Mouse (Mus musculus) hematopoietic stem cell, adult 5-6 weeks (primary cell): ENCODE results near the gene Dusp1. TPM values are rescaled to one million over a fixed set of nuclear protein-coding genes. Genes with fewer than 3 reads are reported as not detected.

ENCODE experiments used
- ATAC-seq, 2 experiments: fragments of 125-278 bp in 1 of 2; replicated peaks in 1 of 2; 2 replicates each; pipeline ENCODE4 v1.8.0; 2016 to 2017; ENCODE audit warnings: inconsistent platforms in 2 of 2, mild to moderate bottlenecking in 2 of 2, moderate number of reproducible peaks in 2 of 2, low read depth in 1 of 2, moderate TSS enrichment in 1 of 2; ENCODE audit not compliant: low FRiP score in 2 of 2, poor library complexity in 2 of 2, severe bottlenecking in 2 of 2, insufficient read depth in 1 of 2, low TSS enrichment in 1 of 2
- total RNA-seq: library from RNA; stranded (forward); fragments of 172-1452, 232-1000 nt; gene quantifications from 2 replicates; pipeline ENCODE4 v1.2.3, GENCODE M21; 2017

The Dusp1 gene
- total RNA-seq, 1 experiment from 2014 or later = 247 TPM

DNA sequence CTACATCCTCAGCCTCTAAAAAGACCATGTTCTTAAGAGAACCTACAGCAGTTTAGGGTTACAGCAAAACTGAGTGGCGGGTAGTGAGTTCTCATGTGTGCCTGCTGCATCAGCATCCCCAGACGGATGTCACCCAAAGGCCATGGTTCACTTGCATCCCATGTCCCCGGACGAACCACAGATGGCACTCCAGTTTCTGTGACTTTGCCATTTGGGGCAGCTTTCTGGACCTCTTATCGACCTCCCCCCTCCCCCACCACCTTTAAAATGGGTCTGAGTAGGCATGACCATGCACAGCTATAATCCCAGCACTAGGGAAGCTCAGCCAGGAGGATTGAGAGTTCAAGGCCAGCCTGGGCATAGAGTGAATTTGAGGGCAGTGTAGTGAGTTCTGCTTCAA, 31.3 kb upstream of the Dusp1 start:
- ATAC-seq = no peak

DNA sequence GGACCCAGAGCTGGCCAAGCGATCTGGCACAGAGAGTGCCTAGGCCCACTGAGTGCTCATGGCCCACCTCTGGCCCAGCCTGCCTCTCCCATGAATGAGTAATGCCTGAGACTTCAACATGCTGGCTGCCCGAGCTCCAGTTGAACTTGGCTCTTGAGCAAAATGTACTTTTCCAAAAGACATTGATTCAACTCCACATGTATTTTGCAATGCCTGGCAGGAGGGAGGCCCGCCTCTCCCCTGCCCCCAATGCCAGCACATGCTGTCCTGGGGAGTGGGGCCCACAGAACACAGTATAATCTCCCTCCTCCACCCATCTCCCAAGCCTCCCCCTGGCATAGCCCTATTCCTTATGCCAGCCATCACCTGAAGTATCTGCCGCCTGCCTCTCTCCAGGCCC, 30.6 kb upstream of the Dusp1 start:
- ATAC-seq = no peak

DNA sequence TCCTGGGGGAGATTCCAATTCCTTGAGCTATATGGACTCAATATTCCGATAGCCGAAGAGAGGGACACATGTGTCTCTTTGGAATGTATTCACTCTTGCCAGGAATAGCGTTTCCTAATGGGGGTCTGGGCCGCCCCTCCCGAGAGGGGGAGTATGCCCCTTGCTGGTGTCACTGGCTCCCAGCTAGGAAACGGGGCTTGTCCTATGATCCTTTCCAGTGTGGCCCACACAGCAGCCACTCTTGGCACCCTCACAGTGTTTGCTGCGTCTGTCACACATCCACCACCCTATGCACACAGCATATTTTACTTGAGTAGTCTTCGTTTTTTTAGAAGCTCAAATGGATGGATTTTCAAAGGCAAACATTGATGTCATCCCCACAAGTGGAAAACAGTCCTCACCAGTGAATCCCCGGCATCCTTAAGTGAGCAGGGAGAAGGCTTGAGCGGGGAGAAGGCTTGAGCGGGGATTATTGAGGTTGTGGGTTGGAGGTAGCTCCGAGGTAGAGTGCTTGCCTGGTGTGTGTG, 26.1 kb upstream of the Dusp1 start:
- no peak for ATAC-seq

DNA sequence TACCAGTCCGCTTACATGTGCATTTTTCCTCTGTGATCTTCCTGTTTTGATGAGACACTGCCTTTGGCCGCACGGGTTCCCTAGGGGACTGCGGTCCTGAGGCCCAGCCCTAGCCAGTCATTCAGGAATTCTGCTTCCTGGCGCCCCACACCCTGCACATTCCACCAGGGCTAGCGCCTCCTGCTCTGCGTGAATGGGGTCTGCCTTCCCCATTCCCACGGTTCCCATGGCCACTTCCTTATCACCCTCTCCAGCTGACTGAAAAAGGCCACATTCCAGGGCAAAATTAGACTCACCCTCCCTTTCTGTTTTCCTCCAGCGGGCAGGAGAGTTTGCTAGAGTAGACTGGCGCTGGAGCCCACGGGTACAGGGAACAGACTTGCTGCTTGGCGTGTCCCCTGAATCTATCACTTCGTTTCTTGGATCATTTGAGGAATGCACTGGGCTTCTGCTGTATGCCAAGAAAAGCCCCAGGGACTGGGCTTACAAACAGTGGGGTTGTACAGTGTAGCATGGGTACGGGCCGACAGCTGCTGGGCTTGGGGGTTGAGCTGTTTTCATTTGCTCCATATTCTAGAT, 22.7 kb upstream of the Dusp1 start:
- no peak for ATAC-seq

DNA sequence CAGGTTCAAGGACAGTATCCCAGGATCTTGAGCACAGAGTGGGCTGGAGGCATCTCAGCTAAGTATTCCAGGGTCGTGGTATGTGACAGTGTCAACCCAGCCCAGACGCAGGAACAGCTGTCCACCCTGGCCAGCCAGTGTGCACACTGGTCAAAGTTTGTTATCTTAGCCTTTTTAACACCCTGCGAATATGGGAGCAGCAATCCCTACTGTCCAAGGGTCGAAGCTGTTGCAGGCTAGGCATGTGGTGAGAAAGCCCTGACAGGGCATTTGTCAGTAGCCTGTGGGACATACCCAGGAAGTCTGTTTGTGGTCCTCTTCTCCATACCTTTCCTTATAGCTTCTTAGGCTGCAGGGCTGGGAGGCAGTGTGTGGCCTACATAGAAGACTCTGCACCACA, 22.1 kb upstream of the Dusp1 start:
- no peak for ATAC-seq

DNA sequence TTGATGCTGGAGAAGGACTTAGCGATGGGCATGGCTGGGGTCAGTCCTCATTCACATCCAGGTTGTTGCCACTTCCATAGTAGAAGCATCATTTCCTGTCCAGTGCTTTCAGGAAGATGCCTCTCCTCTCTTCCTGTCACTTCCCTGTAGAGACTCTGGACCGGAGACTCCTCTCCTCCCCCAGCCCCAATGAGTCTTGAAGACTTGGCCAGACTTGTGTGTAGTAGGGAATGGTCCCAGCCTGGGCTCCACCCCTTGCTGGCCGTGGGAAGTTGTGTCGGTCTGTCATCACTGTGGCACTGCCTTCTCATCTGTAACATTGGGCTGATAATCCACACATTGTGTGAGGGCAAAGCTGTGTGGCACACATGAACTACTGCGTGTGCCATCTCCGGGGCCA, 21.7 kb upstream of the Dusp1 start:
- ATAC-seq = no peak

DNA sequence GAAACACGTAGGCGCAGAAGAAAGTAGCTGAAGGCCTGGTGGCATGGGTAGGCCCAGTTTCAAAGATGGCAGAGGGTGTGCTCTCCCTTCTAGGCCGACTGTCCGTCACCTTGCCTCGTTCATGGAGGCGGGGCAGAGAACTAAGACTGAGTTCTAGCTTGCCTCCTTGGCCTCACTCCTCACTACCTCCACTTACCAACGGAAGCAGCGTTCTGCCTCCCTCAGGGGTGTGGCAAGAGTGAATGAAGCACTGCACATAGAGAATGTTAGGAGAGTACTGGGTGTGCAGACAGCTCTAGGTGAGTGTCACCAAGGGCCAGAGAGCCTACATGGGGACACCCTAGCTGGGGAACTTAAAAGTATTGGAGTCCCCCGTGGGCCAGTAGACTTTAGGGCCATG, 21.1 kb upstream of the Dusp1 start:
- no peak for ATAC-seq

DNA sequence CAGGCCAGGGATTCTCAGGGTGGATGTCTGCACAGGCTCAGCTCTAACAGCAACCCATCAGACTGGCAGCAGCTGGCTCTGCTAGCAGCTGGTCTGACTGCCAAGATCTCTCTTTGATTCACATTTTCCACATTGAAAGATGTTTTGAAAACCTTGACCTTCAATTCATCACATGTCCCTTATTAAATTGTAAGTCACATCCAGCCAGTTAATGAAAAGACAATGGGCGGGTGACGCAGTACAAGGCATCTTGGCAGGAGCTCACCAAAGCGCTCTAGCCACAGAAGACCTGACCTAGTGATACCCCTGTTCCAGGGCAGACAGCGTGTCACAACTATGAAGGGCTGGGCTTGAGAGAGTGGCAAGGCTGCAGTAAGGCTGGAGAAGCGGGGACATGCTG, 20.4 kb upstream of the Dusp1 start:
- ATAC-seq = no peak

DNA sequence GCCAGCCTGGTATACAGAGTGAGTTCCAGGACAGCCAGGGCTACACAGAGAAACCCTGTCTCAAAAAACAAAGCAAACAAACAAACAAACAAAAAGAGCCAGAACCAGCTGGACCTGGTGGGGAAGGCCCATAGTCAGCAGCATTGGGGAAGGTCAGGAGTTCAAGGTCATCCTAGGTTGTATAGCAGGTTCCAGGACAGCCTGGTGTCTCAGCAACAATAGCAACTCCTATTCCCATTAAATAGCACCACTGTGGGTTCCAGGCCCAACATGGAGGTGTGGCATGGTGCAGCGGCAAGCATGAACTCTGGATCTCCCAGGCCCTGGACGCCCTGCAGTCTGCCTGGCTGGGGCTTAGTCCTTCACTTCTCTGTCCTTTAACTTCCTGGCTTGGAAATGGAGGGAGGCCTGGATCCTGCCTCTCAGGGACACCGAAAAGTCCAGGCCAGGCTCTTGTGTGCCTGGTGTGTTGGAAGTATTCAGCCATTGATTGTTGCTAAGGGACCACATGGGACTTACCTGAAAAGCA, 19.0 kb upstream of the Dusp1 start:
- no peak for ATAC-seq

DNA sequence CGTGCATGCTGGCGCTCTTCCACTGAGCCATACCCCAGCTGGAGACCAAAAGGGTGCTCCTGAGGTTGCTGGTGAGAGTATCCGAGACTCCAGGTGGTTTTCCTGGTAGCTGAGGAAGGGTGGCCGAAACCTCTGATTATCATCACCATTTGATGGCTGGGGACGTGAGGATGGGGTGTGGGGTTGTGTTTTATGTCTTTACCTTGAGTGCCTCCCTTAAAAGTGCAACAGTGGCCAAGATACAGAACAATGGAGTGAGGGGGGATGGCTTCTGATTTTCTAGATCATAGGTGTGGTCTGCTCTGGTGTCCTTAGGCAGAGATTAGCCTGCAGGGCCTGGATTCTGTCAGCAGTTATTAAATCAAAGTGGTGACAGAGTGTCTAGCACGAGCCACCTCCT, 17.5 kb upstream of the Dusp1 start:
- ATAC-seq = no peak

DNA sequence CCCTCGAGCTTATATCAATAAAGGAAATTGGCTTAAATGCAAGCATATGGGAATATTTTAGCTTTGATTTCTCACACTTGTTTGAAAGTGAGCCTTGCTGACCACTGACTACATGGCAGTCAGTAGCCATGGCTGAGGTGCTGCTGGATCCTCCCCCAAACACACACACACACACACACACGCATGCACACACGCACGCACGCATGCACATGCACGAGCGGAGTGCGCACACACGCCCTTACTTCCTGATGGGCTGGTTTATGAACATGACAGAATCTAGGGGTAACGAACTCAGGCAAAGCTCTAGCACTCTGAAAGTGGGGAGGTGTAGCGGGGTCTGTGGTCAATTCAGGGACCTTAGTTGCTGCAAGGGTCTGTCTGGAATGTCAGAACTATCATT, 16.8 kb upstream of the Dusp1 start:
- no peak for ATAC-seq

DNA sequence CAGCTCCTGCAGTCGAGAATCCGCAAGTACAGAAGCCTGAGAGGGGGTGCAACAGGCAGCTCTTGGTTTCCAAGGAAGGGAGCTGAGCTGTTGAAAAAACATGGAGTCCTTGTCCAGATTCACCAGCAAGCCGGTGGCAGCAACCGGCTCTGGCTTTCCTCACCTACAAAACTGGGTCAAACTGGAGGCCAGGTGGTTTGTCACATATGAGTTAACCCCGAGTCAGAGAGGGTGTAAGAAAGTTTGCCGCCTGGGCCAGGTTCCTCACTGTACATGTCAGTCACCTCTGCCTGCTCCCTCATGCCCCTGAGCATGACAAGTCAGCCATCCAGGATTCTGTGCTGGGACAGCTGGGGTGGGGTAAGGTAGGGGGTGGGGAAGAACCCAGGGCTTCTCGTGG, 16.2 kb upstream of the Dusp1 start:
- no peak for ATAC-seq

DNA sequence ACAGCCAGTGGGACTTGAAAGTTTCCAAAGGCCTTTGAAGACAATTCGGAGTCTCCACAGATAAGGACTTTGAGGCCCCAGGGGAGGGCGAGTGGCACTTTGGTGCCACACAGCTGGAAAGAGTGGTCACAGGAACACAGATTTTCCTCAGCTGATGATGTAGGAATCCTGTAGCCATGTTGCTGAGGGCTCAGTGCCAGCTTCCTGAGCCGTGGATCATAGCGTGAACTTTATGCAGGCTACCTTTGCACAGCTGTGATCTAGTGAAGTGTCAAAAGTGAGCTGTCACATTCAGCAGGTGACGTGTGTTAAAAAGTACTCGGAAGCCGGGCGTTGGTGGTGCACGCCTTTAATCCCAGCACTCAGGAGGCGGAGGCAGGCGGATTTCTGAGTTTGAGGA, 15.4 kb upstream of the Dusp1 start:
- no peak for ATAC-seq

DNA sequence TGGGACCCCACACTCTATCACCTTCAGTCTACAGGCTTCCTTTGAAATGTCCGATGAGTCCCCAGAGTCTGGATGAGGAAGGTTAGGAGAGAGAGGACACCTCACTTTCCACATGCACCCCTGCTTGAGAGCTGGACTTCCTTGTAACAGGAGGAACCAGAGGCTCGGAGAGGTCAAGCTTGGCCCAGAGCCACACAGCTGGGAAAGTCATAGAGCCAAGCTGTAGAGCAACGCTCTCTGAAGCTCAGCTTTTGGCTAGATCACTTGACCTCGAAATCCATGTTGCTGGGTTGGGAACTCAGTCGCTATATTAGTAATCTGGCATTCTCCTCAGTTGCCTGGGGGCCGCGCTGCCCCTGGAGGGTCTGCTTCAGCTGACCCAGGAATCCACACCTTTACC, 14.9 kb upstream of the Dusp1 start:
- ATAC-seq = no peak

DNA sequence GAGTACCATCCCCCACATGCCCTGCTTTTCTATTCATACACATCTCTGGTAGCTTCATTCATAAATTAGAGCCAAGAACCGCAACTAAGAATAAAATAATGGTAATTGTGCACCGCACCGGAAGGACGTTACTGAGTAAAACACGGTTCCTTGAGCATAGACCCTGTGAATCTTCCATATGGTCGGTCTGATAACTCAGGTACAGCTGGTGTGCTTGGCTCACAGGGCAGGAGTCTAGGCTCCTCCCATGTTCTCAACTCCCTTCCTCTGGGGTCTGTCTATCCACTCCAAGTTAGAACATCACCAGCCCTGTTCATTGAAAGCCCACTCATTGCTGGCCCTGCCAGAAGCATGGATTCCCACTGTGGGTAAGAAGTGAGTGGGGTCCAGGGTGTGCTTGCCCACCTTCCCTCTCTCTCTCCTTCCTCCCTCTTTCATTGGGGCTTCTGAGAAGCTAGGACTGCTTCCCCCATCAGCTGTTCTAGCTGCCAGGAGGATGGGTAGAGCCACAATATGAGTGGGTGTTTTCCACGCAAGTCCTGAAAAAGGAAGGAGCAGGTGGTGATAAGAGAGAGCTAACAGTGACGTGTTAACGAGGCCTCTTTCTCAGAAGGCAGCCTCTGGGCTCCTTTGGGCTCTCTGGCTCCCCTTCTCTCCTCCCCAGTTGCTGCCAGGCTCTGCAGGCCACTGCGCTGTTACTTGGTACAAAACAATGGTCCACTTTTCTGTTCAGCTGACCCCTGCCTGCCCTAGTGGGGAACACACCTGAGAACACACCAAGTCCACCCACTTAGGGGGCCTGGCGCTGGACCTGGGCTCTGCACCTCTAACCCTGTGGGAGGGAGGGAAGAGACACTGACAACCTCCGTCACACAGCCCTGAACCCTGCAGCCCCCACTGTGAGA, 14.1 kb upstream of the Dusp1 start:
- ATAC-seq = no peak

DNA sequence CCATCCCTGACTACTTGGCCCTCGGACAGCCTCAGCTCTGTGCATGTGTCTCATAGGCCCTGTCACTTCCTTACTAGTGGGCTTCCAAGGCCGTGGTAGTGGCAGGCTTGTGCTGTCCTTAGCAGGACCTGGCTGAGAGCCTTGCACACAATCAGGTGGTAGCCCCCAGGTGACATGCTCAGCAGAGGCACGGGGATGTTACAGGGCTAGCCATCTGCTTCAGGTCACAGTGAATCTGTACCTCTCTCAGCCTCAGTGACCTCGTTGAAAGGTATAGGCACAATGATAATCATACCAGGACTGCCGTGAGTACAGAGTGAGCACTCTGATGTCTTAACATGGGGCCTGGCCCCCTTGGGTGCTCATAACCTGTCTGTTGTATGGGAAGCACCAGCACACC, 12.8 kb upstream of the Dusp1 start:
- no peak for ATAC-seq

DNA sequence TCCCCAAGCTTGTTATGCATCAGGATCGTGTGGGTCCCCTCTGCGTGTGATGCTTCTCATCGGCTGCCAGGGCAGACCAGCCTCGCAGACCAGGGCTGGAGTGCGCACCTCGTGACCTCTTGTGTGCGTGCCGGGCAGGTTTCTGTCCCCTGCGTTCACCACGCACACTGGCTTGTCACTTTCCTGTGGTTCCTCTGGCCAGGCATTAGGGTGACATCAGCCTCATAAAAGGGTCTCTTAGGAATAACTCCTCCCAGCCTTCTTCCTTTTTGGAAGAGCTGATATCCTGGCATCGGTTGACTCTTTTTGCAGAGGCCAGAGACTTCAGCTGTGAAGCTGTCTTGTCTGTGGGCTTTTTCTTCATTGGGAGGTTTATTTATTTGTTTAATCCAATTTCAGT, 12.2 kb upstream of the Dusp1 start:
- ATAC-seq = no peak

DNA sequence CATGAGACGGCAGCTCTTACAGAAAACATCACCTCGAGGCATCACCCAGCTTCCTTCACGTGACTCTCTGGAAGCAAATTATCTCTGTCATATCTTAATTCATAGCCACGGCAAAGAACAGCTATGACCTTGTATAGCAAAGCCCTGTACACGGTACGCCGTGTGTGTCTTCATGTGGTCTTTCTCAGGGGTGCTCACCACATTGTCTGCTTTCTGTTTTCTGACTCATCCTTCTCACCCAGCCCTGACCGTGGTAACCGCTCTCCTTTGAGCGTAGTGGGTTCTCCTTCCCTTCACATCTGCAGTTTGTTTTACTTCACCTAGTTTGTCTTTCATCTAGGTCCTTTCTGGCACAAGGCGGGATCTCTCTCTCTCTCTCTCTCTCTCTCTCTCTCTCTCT, 10.3 kb upstream of the Dusp1 start:
- ATAC-seq = no peak

DNA sequence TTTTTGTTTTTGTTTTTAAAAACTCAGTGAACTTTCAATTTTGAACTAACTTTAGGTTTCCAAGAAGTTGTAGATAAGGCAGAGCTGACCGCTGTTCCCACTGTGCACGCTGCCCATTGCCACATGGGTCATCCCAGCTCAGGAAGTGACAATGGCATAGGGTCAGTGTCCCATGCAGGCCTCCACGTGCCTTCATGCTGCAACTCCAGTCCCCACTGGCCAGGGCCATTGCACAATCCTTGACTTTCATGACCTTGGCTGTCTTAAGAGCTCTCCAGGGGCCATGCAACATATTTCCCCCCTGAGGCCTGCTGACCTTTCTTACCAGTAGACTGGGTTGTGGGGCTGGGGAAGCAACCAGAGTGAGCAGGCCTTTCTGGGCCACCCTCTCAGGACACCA, 9.4 kb upstream of the Dusp1 start:
- ATAC-seq = no peak; a peak in 1 of 4 replicates
